In the genomic region with DNA sequence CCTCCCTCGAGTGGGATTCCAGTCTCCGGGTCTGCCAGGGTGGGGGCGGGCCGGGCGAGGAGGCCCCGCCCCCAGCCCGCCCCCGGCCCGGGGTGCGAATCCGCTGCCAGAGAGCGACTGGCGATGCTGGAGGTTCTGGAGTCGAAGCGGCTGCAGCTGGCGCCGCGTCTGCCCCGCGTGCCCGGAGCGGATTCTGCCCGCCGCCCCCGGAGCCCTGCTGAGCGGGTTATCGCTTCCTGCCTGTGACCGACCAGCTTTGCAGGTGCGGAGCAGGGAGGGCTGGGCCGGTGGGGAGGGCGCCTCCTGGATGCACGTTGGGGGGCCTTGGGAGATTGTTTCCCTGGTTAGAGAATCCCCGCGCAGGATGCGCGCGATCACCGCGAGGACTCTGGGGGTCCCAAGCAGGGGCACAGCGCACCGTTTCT, we compare ENCODE assay signal across 7 mouse cellular contexts. TPM values are rescaled to one million over a fixed set of nuclear protein-coding genes. Genes with fewer than 3 reads are reported as not detected.
DNase-seq lines count a peak whose midpoint lies in the region; ATAC-seq lines count a peak whose summit lies in the region.

No protein-coding gene starts in this region.

- no peak overlapping the region for H3K27ac ChIP-seq in kidney, embryonic 16.5 days (ENCODE audit: low read length)
- H3K27ac ChIP-seq in forebrain, embryonic 11.5 days (ENCODE audit: low read depth, low read length) = no peak overlapping the region
- H3K27ac ChIP-seq in midbrain, embryonic 12.5 days (replicated peaks) = no peak overlapping the region

- H3K4me3 ChIP-seq in kidney, embryonic 16.5 days (ENCODE audit: low read length) = peak overlapping the region; percentile 53
- peak overlapping the region; percentile 52 for H3K4me3 ChIP-seq in forebrain, embryonic 11.5 days (ENCODE audit: low read depth, low read length)
- peak overlapping the region; percentile 50 for H3K4me3 ChIP-seq in midbrain, embryonic 12.5 days

- peaks cover 12% of the 10 kb centered on the region for H3K27me3 ChIP-seq in kidney, embryonic 16.5 days (ENCODE audit: insufficient read depth, low read length)
- H3K27me3 ChIP-seq in forebrain, embryonic 11.5 days (ENCODE audit: control insufficient read depth, insufficient read depth, low read length) = no peaks in the 10 kb centered on the region
- H3K27me3 ChIP-seq in midbrain, embryonic 12.5 days = peaks cover 33% of the 10 kb centered on the region

- H3K9me3 ChIP-seq in kidney, embryonic 16.5 days (ENCODE audit: low read length) = no peaks in the 10 kb centered on the region
- H3K9me3 ChIP-seq in forebrain, embryonic 11.5 days (ENCODE audit: control insufficient read depth, low read length) = no peaks in the 10 kb centered on the region
- H3K9me3 ChIP-seq in midbrain, embryonic 12.5 days = no peaks in the 10 kb centered on the region

- peak overlapping the region; percentile 58 for H3K9ac ChIP-seq in kidney, embryonic 16.5 days (replicated peaks; ENCODE audit: low read length)
- peak overlapping the region; percentile 67 for H3K9ac ChIP-seq in forebrain, embryonic 11.5 days (ENCODE audit: low read length)
- peak overlapping the region; percentile 63 for H3K9ac ChIP-seq in midbrain, embryonic 12.5 days (replicated peaks)

- ATAC-seq in kidney, embryonic 16.5 days (ENCODE audit: low FRiP score, low TSS enrichment) = peak; percentile 42
- peak; percentile 66 for ATAC-seq in forebrain, embryonic 11.5 days (replicated peaks; ENCODE audit: low FRiP score)
- ATAC-seq in midbrain, embryonic 12.5 days (ENCODE audit: low FRiP score, low read depth) = peak; percentile 54

- peak overlapping the region; percentile 88 for H3K4me2 ChIP-seq in kidney, embryonic 16.5 days (replicated peaks; ENCODE audit: low read depth, low read length)
- peak overlapping the region; percentile 98 for H3K4me2 ChIP-seq in forebrain, embryonic 11.5 days (ENCODE audit: low read depth, low read length, severe bottlenecking)
- peak overlapping the region; percentile 72 for H3K4me2 ChIP-seq in midbrain, embryonic 12.5 days (replicated peaks)

- 1% methylated on average over 37 of the region's 41 CpGs for WGBS in kidney, embryonic 16.5 days
- under 1% methylated on average over 34 of the region's 41 CpGs for WGBS in forebrain, embryonic 11.5 days
- WGBS in midbrain, embryonic 12.5 days = 1% methylated on average over 30 of the region's 41 CpGs

- DNase-seq in kidney, adult 8-10 months = no peak
- peak; percentile 52 for DNase-seq in adrenal gland, postnatal 14 days
- peak; percentile 72 for DNase-seq in forebrain, embryonic 11.5 days (ENCODE audit: low spot score)
- DNase-seq in layer of hippocampus, postnatal 10 days (ENCODE audit: low spot score in 2 of 2) = peak; percentile 64 to 69
- peak; percentile 56 for DNase-seq in testis, postnatal 14 days (ENCODE audit: low spot score)

- peaks cover 5% of the 10 kb centered on the region for H3K4me1 ChIP-seq in kidney, embryonic 16.5 days (ENCODE audit: insufficient read depth, low read length)
- peaks cover 13% of the 10 kb centered on the region; the same call in 1 of the 2 replicates for H3K4me1 ChIP-seq in forebrain, embryonic 11.5 days (replicated peaks; ENCODE audit: control insufficient read depth, insufficient read depth, low read length)
- H3K4me1 ChIP-seq in midbrain, embryonic 12.5 days = peaks cover 26% of the 10 kb centered on the region

- H3K36me3 ChIP-seq in kidney, embryonic 16.5 days (ENCODE audit: insufficient read depth, low read length) = no peaks in the 10 kb centered on the region
- H3K36me3 ChIP-seq in forebrain, embryonic 11.5 days (ENCODE audit: control insufficient read depth, insufficient read depth, low read length) = no peaks in the 10 kb centered on the region
- H3K36me3 ChIP-seq in midbrain, embryonic 12.5 days = no peaks in the 10 kb centered on the region

RNA-seq across cellular contexts. Expression of a gene that starts 0.3 kb away (rescaled TPM):
- 2.0 and 2.2 TPM in 2 replicates for polyA plus RNA-seq in kidney, embryonic 16.5 days (2015; fragmentation: Nextera tagmentation; extraction: Ambion mirVana)
- total RNA-seq in adrenal gland, postnatal 14 days (2021) = 1.3 and 2.3 TPM in 2 replicates
- 7.4 and 8.0 TPM in 2 replicates for polyA plus RNA-seq in forebrain, embryonic 11.5 days (2014; fragmentation: Nextera tagmentation; extraction: Ambion mirVana)
- total RNA-seq in layer of hippocampus, postnatal 10 days (2021) = 100 to 1,000 TPM; 441 to 473 TPM
- polyA plus RNA-seq in midbrain, embryonic 12.5 days (2016; fragmentation: Nextera tagmentation; extraction: Ambion mirVana) = 12.6 and 12.8 TPM in 2 replicates

RNA-seq across cellular contexts. Expression of a gene that starts 7.5 kb away (rescaled TPM):
- not detected in 2 replicates for polyA plus RNA-seq in kidney, embryonic 16.5 days (2015; fragmentation: Nextera tagmentation; extraction: Ambion mirVana)
- not detected in 2 replicates for total RNA-seq in adrenal gland, postnatal 14 days (2021)
- not detected in 2 replicates for polyA plus RNA-seq in forebrain, embryonic 11.5 days (2014; fragmentation: Nextera tagmentation; extraction: Ambion mirVana)
- not detected for total RNA-seq in layer of hippocampus, postnatal 10 days (2021)
- not detected in 2 replicates for polyA plus RNA-seq in midbrain, embryonic 12.5 days (2016; fragmentation: Nextera tagmentation; extraction: Ambion mirVana)

RNA-seq across cellular contexts. Expression of a gene that starts 14.1 kb away (rescaled TPM):
- 23.3 and 24.5 TPM in 2 replicates for polyA plus RNA-seq in kidney, embryonic 16.5 days (2015; fragmentation: Nextera tagmentation; extraction: Ambion mirVana)
- total RNA-seq in adrenal gland, postnatal 14 days (2021) = 3.7 and 5.7 TPM in 2 replicates
- polyA plus RNA-seq in forebrain, embryonic 11.5 days (2014; fragmentation: Nextera tagmentation; extraction: Ambion mirVana) = 38.2 and 39.7 TPM in 2 replicates
- total RNA-seq in layer of hippocampus, postnatal 10 days (2021) = 10 to 100 TPM; 19.6 to 25.9 TPM
- polyA plus RNA-seq in midbrain, embryonic 12.5 days (2016; fragmentation: Nextera tagmentation; extraction: Ambion mirVana) = 22.7 and 23.3 TPM in 2 replicates

RNA-seq across cellular contexts. Expression of a gene that starts 29.1 kb away (rescaled TPM):
- polyA plus RNA-seq in kidney, embryonic 16.5 days (2015; fragmentation: Nextera tagmentation; extraction: Ambion mirVana) = 2.1 and 2.8 TPM in 2 replicates
- 5.0 and 8.7 TPM in 2 replicates for total RNA-seq in adrenal gland, postnatal 14 days (2021)
- polyA plus RNA-seq in forebrain, embryonic 11.5 days (2014; fragmentation: Nextera tagmentation; extraction: Ambion mirVana) = 0.36 and 0.43 TPM in 2 replicates
- 1 to 10 TPM; 4.2 to 7.2 TPM for total RNA-seq in layer of hippocampus, postnatal 10 days (2021)
- polyA plus RNA-seq in midbrain, embryonic 12.5 days (2016; fragmentation: Nextera tagmentation; extraction: Ambion mirVana) = 1.5 and 2.3 TPM in 2 replicates

RNA-seq across cellular contexts. Expression of a gene that starts 39.5 kb away (rescaled TPM):
- 20.2 and 22.2 TPM in 2 replicates for polyA plus RNA-seq in kidney, embryonic 16.5 days (2015; fragmentation: Nextera tagmentation; extraction: Ambion mirVana)
- 15.2 and 20.9 TPM in 2 replicates for total RNA-seq in adrenal gland, postnatal 14 days (2021)
- 7.9 and 8.4 TPM in 2 replicates for polyA plus RNA-seq in forebrain, embryonic 11.5 days (2014; fragmentation: Nextera tagmentation; extraction: Ambion mirVana)
- 1 to 10 TPM; 3.7 to 4.1 TPM for total RNA-seq in layer of hippocampus, postnatal 10 days (2021)
- 5.5 and 8.1 TPM in 2 replicates for polyA plus RNA-seq in midbrain, embryonic 12.5 days (2016; fragmentation: Nextera tagmentation; extraction: Ambion mirVana)

Comparison
In these comparisons a context has a peak if more than half of its experiments do, and no peak if none do; other contexts are left out.
1. DNase-seq: peak in adrenal gland, postnatal 14 days (single experiment), forebrain, embryonic 11.5 days (single experiment), layer of hippocampus, postnatal 10 days (2 of 2) and testis, postnatal 14 days (single experiment); none in kidney, adult 8-10 months (0 of 2).
2. Peak in every context shown above with its lines, with median percentiles within 50 percentile points of each other: ATAC-seq, H3K4me2 ChIP-seq, H3K4me3 ChIP-seq and H3K9ac ChIP-seq.